Mouse (Mus musculus) CD4-positive, CD25-positive, alpha-beta regulatory T cell, adult 2 months (primary cell): ENCODE data around the gene Doc2g.

Source experiments
- DNase-seq: peaks from one replicate; pipeline ENCODE4 v3.0.0-alpha.2; 2012; ENCODE audit warnings: low read depth, low spot score

Gene Doc2g

GRCm38 (mm10) chr19:3990804-3991203 lies 12.3 kb upstream of the Doc2g start:
- no peak for DNase-seq

GRCm38 (mm10) chr19:3991562-3991961 lies 11.6 kb upstream of the Doc2g start:
- DNase-seq: no peak

- no peak for DNase-seq
Measured at GRCm38 (mm10) chr19:3991966-3992365, 11.1 kb upstream of the Doc2g start.

- DNase-seq: no peak
Measured at GRCm38 (mm10) chr19:3992416-3992815, 10.7 kb upstream of the Doc2g start, which contains the start of gene Tbx10. Gene Tbx10, plus strand, starts transcription at chr19:3992752.

GRCm38 (mm10) chr19:3994932-3995331 lies 8.2 kb upstream of the Doc2g start:
- DNase-seq: no peak

GRCm38 (mm10) chr19:3995505-3995904 lies 7.6 kb upstream of the Doc2g start:
- DNase-seq: no peak

- no peak for DNase-seq
Measured at GRCm38 (mm10) chr19:3996106-3996505, 7.0 kb upstream of the Doc2g start.

- no peak for DNase-seq
Measured at GRCm38 (mm10) chr19:3996747-3997146, 6.4 kb upstream of the Doc2g start.

GRCm38 (mm10) chr19:3997231-3997630 lies 5.9 kb upstream of the Doc2g start:
- DNase-seq: no peak

- no peak for DNase-seq
Measured at GRCm38 (mm10) chr19:3998335-3998734, 4.8 kb upstream of the Doc2g start.

- DNase-seq: no peak
Measured at GRCm38 (mm10) chr19:3999121-3999730, 3.9 kb upstream of the Doc2g start.

GRCm38 (mm10) chr19:4000119-4000900 lies 2.8 kb upstream of the Doc2g start, which contains the start of the genes Nudt8 and Gm49405:
Gene Nudt8, plus strand, starts transcription at chr19:4000580.
Gene Gm49405, plus strand, starts transcription at chr19:4000626.
- DNase-seq: peak; percentile 98

GRCm38 (mm10) chr19:4000949-4001525 lies 2.1 kb upstream of the Doc2g start:
- DNase-seq: no peak

GRCm38 (mm10) chr19:4001752-4002151 lies 1.4 kb upstream of the Doc2g start:
- no peak for DNase-seq

GRCm38 (mm10) chr19:4003641-4004040 lies 528 bp downstream of the Doc2g start:
- no peak for DNase-seq

- no peak for DNase-seq
Measured at GRCm38 (mm10) chr19:4004331-4004730, 1.2 kb downstream of the Doc2g start.

GRCm38 (mm10) chr19:4005091-4005490 lies 2.0 kb downstream of the Doc2g start:
- no peak for DNase-seq

GRCm38 (mm10) chr19:4005971-4006370 lies 2.9 kb downstream of the Doc2g start:
- DNase-seq: no peak

GRCm38 (mm10) chr19:4011086-4011485 lies 8.0 kb downstream of the Doc2g start:
- DNase-seq: no peak

GRCm38 (mm10) chr19:4012432-4013022 lies 9.4 kb downstream of the Doc2g start, which contains the start of gene Ndufv1:
Gene Ndufv1, minus strand, starts transcription at chr19:4012806.
- peak; percentile 97 for DNase-seq

GRCm38 (mm10) chr19:4013066-4013465 lies 10.0 kb downstream of the Doc2g start:
- DNase-seq: no peak

- DNase-seq: no peak
Measured at GRCm38 (mm10) chr19:4014802-4015201, 11.7 kb downstream of the Doc2g start.
